15 mouse cellular contexts compared by ENCODE assay signal in the genomic region with DNA sequence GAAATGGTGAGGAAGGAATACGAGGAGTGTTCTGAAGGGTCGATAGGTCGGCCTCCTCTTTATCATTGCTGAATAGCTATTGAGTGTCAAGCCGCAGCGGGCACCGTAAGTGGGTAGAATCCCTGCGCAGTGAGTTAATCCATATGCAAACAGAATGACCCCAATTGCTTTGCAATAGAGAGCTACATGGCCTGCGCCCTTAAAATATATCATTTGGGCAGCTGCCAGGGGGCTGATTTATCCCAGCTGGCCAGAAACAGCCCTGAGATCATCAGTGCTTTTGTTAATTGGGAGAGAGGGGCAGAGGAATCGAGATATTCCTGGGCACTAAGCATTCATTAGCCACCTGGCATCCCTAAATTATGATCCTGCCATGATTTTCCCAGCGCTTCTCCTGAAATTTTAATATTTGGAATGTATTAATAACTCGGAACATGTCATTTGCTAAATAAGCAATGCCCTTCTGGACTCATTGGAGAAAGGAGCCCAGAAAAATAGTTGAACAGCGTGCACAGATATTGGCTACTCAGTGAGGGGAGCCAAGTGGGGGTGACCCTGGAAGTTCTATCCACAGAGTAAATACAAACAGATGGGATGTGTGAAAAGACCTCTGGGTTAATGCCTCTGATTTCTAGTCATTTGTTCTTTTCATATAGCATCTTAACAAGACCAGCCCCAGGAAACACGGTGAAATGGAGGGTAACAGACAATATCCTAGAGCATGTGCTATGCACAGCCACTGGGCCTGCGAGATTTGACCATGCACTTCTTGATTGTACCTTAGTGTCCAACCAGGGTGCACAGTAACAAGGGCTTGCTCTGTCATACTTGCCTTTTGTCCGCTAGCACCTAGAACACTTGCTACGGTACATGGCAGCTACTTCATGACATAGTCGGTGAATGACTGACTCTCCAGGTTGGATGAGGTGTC. TPM values are rescaled to one million over a fixed set of nuclear protein-coding genes. Genes with fewer than 3 reads are reported as not detected.
DNase-seq lines count a peak whose midpoint lies in the region; ATAC-seq lines count a peak whose summit lies in the region.
"Had no signal": no experiment of that assay in that cellular context is flagged by ENCODE, and none has a peak within 500 bp of the region (broad histone marks: within the 10 kb centered on the region; RNA-seq: fewer than 3 reads in every experiment).

No protein-coding gene starts in this region.

- ATAC-seq in neural tube, embryonic 11.5 days (ENCODE audit: insufficient read depth, low FRiP score, low TSS enrichment) = peak; percentile 74
- ATAC-seq in hindbrain, embryonic 14.5 days (ENCODE audit: low FRiP score) = peak; percentile 31; the same call in 1 of the 2 replicates
- ATAC-seq in neural tube, embryonic 13.5 days (ENCODE audit: low read depth) = peak; percentile 62
- ATAC-seq: liver, embryonic 12.5 days had no signal

- no peaks in the 10 kb centered on the region for H3K9me3 ChIP-seq in neural tube, embryonic 11.5 days (ENCODE audit: control insufficient read depth, low read length)
- H3K9me3 ChIP-seq in hindbrain, embryonic 14.5 days (ENCODE audit: control insufficient read depth, low read length) = no peaks in the 10 kb centered on the region
- peaks cover 5% of the 10 kb centered on the region for H3K9me3 ChIP-seq in neural tube, embryonic 13.5 days
- H3K9me3 ChIP-seq: G1E; liver, embryonic 12.5 days had no signal

- 0 out of 2 replicates have a peak overlapping the region, but pooled peaks have one; percentile 4 for H3K4me2 ChIP-seq in neural tube, embryonic 11.5 days (ENCODE audit: low read depth)
- no peak overlapping the region for H3K4me2 ChIP-seq in hindbrain, embryonic 14.5 days (replicated peaks)
- no peak overlapping the region for H3K4me2 ChIP-seq in neural tube, embryonic 13.5 days
- H3K4me2 ChIP-seq: liver, embryonic 12.5 days had no signal

- H3K27me3 ChIP-seq in neural tube, embryonic 11.5 days (ENCODE audit: control insufficient read depth, insufficient read depth, low read length) = no peaks in the 10 kb centered on the region
- H3K27me3 ChIP-seq in hindbrain, embryonic 14.5 days (ENCODE audit: control insufficient read depth, insufficient read depth, low read length) = no peaks in the 10 kb centered on the region
- no peaks in the 10 kb centered on the region for H3K27me3 ChIP-seq in neural tube, embryonic 13.5 days
- H3K27me3 ChIP-seq: liver, embryonic 12.5 days had no signal

- peak overlapping the region; percentile 17; the same call in 1 of the 2 replicates for H3K27ac ChIP-seq in neural tube, embryonic 11.5 days (ENCODE audit: low read depth, low read length)
- no peak overlapping the region for H3K27ac ChIP-seq in hindbrain, embryonic 14.5 days
- H3K27ac ChIP-seq in neural tube, embryonic 13.5 days (replicated peaks) = peak overlapping the region; percentile 62
- H3K27ac ChIP-seq: liver, embryonic 12.5 days had no signal

- peak; percentile 38 for DNase-seq in heart, postnatal 4 days
- no peak for DNase-seq in heart, postnatal 14 days
- DNase-seq in neural tube, embryonic 11.5 days (ENCODE audit: low spot score) = peak; percentile 61
- DNase-seq in neural tube, embryonic 10.5 days (ENCODE audit: extremely low spot score, low spot score) = no peak
- no peak for DNase-seq in hindbrain, embryonic 14.5 days (ENCODE audit: low spot score)
- DNase-seq in spleen, adult 12 weeks (ENCODE audit: low spot score) = no peak
- no peak for DNase-seq in right cerebral cortex, adult 18-20 months
- DNase-seq: adrenal gland, postnatal 25 days; right cerebral cortex, postnatal 25 days; thymus, postnatal 25 days had no signal

- peaks cover 11% of the 10 kb centered on the region; the same call in 1 of the 2 replicates for H3K4me1 ChIP-seq in neural tube, embryonic 11.5 days (ENCODE audit: control insufficient read depth, insufficient read depth, low read length)
- peaks cover 21% of the 10 kb centered on the region for H3K4me1 ChIP-seq in hindbrain, embryonic 14.5 days (replicated peaks; ENCODE audit: control insufficient read depth, insufficient read depth, low read length)
- H3K4me1 ChIP-seq in neural tube, embryonic 13.5 days (replicated peaks) = peaks cover 40% of the 10 kb centered on the region
- H3K4me1 ChIP-seq: liver, embryonic 12.5 days had no signal

- H3K9ac ChIP-seq in neural tube, embryonic 11.5 days (ENCODE audit: low read length) = no peak overlapping the region
- no peak overlapping the region for H3K9ac ChIP-seq in hindbrain, embryonic 14.5 days
- H3K9ac ChIP-seq in neural tube, embryonic 13.5 days = no peak overlapping the region
- H3K9ac ChIP-seq: liver, embryonic 12.5 days had no signal

- 50% methylated on average over 17 of the region's 17 CpGs for WGBS in neural tube, embryonic 11.5 days
- WGBS in hindbrain, embryonic 14.5 days = 36% methylated on average over 17 of the region's 17 CpGs
- WGBS in neural tube, embryonic 13.5 days = 31% methylated on average over 17 of the region's 17 CpGs

- H3K36me3 ChIP-seq in neural tube, embryonic 11.5 days (ENCODE audit: control insufficient read depth, insufficient read depth, low read length) = no peaks in the 10 kb centered on the region
- H3K36me3 ChIP-seq in hindbrain, embryonic 14.5 days (replicated peaks; ENCODE audit: control insufficient read depth, insufficient read depth) = no peaks in the 10 kb centered on the region
- no peaks in the 10 kb centered on the region for H3K36me3 ChIP-seq in neural tube, embryonic 13.5 days
- H3K36me3 ChIP-seq: G1E; liver, embryonic 12.5 days had no signal

- intact Hi-C loops in heart, postnatal 14 days (cut with DNase I) = no loop called here

- H3K4me3 ChIP-seq in neural tube, embryonic 11.5 days (ENCODE audit: low read depth, low read length) = no peak overlapping the region
- H3K4me3 ChIP-seq in hindbrain, embryonic 14.5 days (replicated peaks; ENCODE audit: low read length) = no peak overlapping the region
- H3K4me3 ChIP-seq in neural tube, embryonic 13.5 days = no peak overlapping the region
- H3K4me3 ChIP-seq: liver, embryonic 12.5 days had no signal

RNA-seq across cellular contexts. Expression of gene Cnmd, which starts 11.4 kb away (rescaled TPM):
- total RNA-seq in heart, postnatal 4 days (2021) = under 1 TPM in 1 of 2 experiments, not detected in 1; 0.43 TPM
- under 1 TPM; 0.24 to 0.74 TPM for total RNA-seq in heart, postnatal 14 days (2021)
- polyA plus RNA-seq in neural tube, embryonic 11.5 days (2014; fragmentation: Nextera tagmentation; extraction: Ambion mirVana) = 13.3 and 15.3 TPM in 2 replicates
- polyA plus RNA-seq in hindbrain, embryonic 14.5 days (2014; fragmentation: Nextera tagmentation; extraction: Ambion mirVana) = 2.6 and 4.2 TPM in 2 replicates
- polyA plus RNA-seq in neural tube, embryonic 13.5 days (2015; fragmentation: Nextera tagmentation; extraction: Ambion mirVana) = 25.6 and 32.1 TPM in 2 replicates
- polyA plus RNA-seq: C2C12; G1E; intestine, embryonic 14.5 days; liver, embryonic 12.5 days had no signal

Comparison
In these comparisons a context has a peak if more than half of its experiments do, and no peak if none do; other contexts are left out.
1. DNase-seq: peak in heart, postnatal 4 days (single experiment) and neural tube, embryonic 11.5 days (single experiment); none in heart, postnatal 14 days (0 of 2), neural tube, embryonic 10.5 days (single experiment), hindbrain, embryonic 14.5 days (single experiment), spleen, adult 12 weeks (single experiment) and right cerebral cortex, adult 18-20 months (single experiment).
2. Peak in every context shown above with its lines, with median percentiles within 50 percentile points of each other: ATAC-seq.